Mouse (Mus musculus) hindbrain, embryonic 16.5 days (tissue): Measurements from ENCODE around the gene Pcp4. TPM values are rescaled to one million over a fixed set of nuclear protein-coding genes. Genes with fewer than 3 reads are reported as not detected.
"Not testable (repeated sequence)": the region's sequence is repeated elsewhere in the genome, so short reads cannot be mapped to it uniquely, and the experiment has no call there.

Source experiments
- ATAC-seq: fragments of 200-750 bp; cut with Nextera tagmentation; 2 replicates; pipeline ENCODE4 v1.8.0; 2017; ENCODE audit warnings: moderate TSS enrichment, moderate library complexity
- H3K27ac ChIP-seq: fragments of 300-500 bp; sonication (generic); 2 replicates; pipeline ENCODE4 v1.5.1; 2014; ENCODE audit warnings: low read depth, mild to moderate bottlenecking, control low read depth, low read length, moderate library complexity
- H3K27me3 ChIP-seq: fragments of 300-500 bp; sonication (generic); replicated peaks from 2 replicates; pipeline ENCODE4 v1.6.1; 2014; ENCODE audit warnings: low read length; ENCODE audit not compliant: control insufficient read depth, insufficient read depth
- H3K36me3 ChIP-seq: fragments of 300-500 bp; sonication (generic); 2 replicates; pipeline ENCODE4 v1.6.1; 2014; ENCODE audit warnings: mild to moderate bottlenecking, low read length, moderate library complexity, mixed read lengths; ENCODE audit not compliant: control insufficient read depth, insufficient read depth
- H3K4me1 ChIP-seq: fragments of 300-500 bp; sonication (generic); 2 replicates; pipeline ENCODE4 v1.6.1; 2014; ENCODE audit warnings: low read depth, low read length; ENCODE audit not compliant: control insufficient read depth, insufficient read depth
- H3K4me2 ChIP-seq: fragments of 300-500 bp; sonication (generic); 2 replicates; pipeline ENCODE4 v1.6.1; 2014; ENCODE audit warnings: mild to moderate bottlenecking, low read length, control low read depth, moderate library complexity
- H3K4me3 ChIP-seq: fragments of 300-500 bp; sonication (generic); 2 replicates; pipeline ENCODE4 v1.5.1; 2014; ENCODE audit warnings: mild to moderate bottlenecking, low read length, control low read depth, moderate library complexity
- H3K9ac ChIP-seq: fragments of 300-500 bp; sonication (generic); 2 replicates; pipeline ENCODE4 v1.6.1; 2014; ENCODE audit warnings: low read depth, mild to moderate bottlenecking, control low read depth, low read length, moderate library complexity
- H3K9me3 ChIP-seq: fragments of 300-500 bp; sonication (generic); 2 replicates; pipeline ENCODE4 v1.6.1; 2014; ENCODE audit warnings: mild to moderate bottlenecking, low read length, moderate library complexity; ENCODE audit not compliant: control insufficient read depth
- WGBS: fragments of 180-500 bp; shearing (Covaris S2); extraction: QIAGEN DNeasy Blood & Tissue Kit; methylation state at CpG from one replicate; pipeline ENCODE4 v1.1.7; 2014; 5-methylcytosine and 5-hydroxymethylcytosine counted together
- polyA plus RNA-seq: library from polyadenylated mRNA; unstranded; fragments of >200 nt; fragmentation: Nextera tagmentation; extraction: Ambion mirVana; gene quantifications from 2 replicates; pipeline ENCODE4 v1.2.1, GENCODE M21; 2015

Gene Pcp4
- polyA plus RNA-seq, 1 experiment from 2014 or later: 494 TPM

- Histone ChIP-seq H3K9me3 (no peaks in the 10 kb centered on the region), H3K4me3 (no peak overlapping the region), H3K9ac (no peak overlapping the region), H3K27ac (no peak overlapping the region), H3K27me3 (no peaks in the 10 kb centered on the region), H3K36me3 (no peaks in the 10 kb centered on the region), H3K4me2 (no peak overlapping the region), H3K4me1 (no peaks in the 10 kb centered on the region)
- ATAC-seq: no peak
- WGBS: 87% methylated on average over 3 of the region's 3 CpGs
These were observed 25.6 kb upstream of the Pcp4 start for GRCm38 (mm10) chr16:96441826-96442225.

- 79% methylated on average over 2 of the region's 2 CpGs for WGBS
- Histone ChIP-seq H3K27ac (no peak within 1 kb of the TSS), H3K9me3 (no peaks in the 10 kb centered on the region), H3K4me1 (no peaks in the 10 kb centered on the region), H3K9ac (no peak within 1 kb of the TSS), H3K36me3 (no peaks in the 10 kb centered on the region), H3K27me3 (no peaks in the 10 kb centered on the region), H3K4me2 (no peak within 1 kb of the TSS), H3K4me3 (no peak within 1 kb of the TSS)
- ATAC-seq: no peak
These were observed 23.9 kb upstream of the Pcp4 start, which contains the start of gene Itgb2l for GRCm38 (mm10) chr16:96443468-96443867. Gene Itgb2l (minus strand): TSS chr16:96443619.

- not testable (repeated sequence) for H3K36me3 ChIP-seq, H3K4me2 ChIP-seq, H3K9me3 ChIP-seq, H3K4me3 ChIP-seq, H3K9ac ChIP-seq, H3K27me3 ChIP-seq, H3K27ac ChIP-seq, ATAC-seq, H3K4me1 ChIP-seq
- WGBS: 96% methylated on average over 12 of the region's 16 CpGs
These were observed 16.5 kb upstream of the Pcp4 start for GRCm38 (mm10) chr16:96450871-96451270.

GRCm38 (mm10) chr16:96454086-96454485 is 13.3 kb upstream of the Pcp4 start:
- Histone ChIP-seq H3K4me1 (no peaks in the 10 kb centered on the region), H3K4me3 (no peak overlapping the region), H3K27ac (no peak overlapping the region), H3K36me3 (no peaks in the 10 kb centered on the region), H3K9me3 (no peaks in the 10 kb centered on the region), H3K9ac (no peak overlapping the region), H3K4me2 (no peak overlapping the region), H3K27me3 (no peaks in the 10 kb centered on the region)
- ATAC-seq: no peak

- H3K4me1 ChIP-seq: no peaks in the 10 kb centered on the region
- no peak overlapping the region for H3K9ac ChIP-seq
- no peak overlapping the region for H3K4me2 ChIP-seq
- no peaks in the 10 kb centered on the region for H3K36me3 ChIP-seq
- ATAC-seq: no peak
- WGBS: 83% methylated on average over 5 of the region's 5 CpGs
- no peak overlapping the region for H3K27ac ChIP-seq
- no peak overlapping the region for H3K4me3 ChIP-seq
- H3K9me3 ChIP-seq: no peaks in the 10 kb centered on the region
- no peaks in the 10 kb centered on the region for H3K27me3 ChIP-seq
These were observed 9.8 kb upstream of the Pcp4 start for GRCm38 (mm10) chr16:96457612-96458011.

- H3K4me2 ChIP-seq: no peak overlapping the region
- no peak overlapping the region for H3K27ac ChIP-seq
- no peak for ATAC-seq
- no peaks in the 10 kb centered on the region for H3K4me1 ChIP-seq
- no peak overlapping the region for H3K4me3 ChIP-seq
- H3K36me3 ChIP-seq: no peaks in the 10 kb centered on the region
- 86% methylated on average over 2 of the region's 2 CpGs for WGBS
- H3K27me3 ChIP-seq: no peaks in the 10 kb centered on the region
- no peak overlapping the region for H3K9ac ChIP-seq
- H3K9me3 ChIP-seq: no peaks in the 10 kb centered on the region
These were observed 8.1 kb upstream of the Pcp4 start for GRCm38 (mm10) chr16:96459356-96459755.

GRCm38 (mm10) chr16:96460788-96461187 is 6.6 kb upstream of the Pcp4 start:
- Histone ChIP-seq H3K4me2 (no peak overlapping the region), H3K27ac (no peak overlapping the region), H3K4me1 (no peaks in the 10 kb centered on the region), H3K9ac (no peak overlapping the region), H3K36me3 (no peaks in the 10 kb centered on the region), H3K9me3 (no peaks in the 10 kb centered on the region), H3K4me3 (no peak overlapping the region), H3K27me3 (no peaks in the 10 kb centered on the region; the same call in 1 of the 2 replicates)
- ATAC-seq: no peak
- WGBS: 47% methylated on average over 3 of the region's 3 CpGs

GRCm38 (mm10) chr16:96468011-96468410 is 605 bp downstream of the Pcp4 start:
- WGBS: 52% methylated on average over 4 of the region's 4 CpGs
- Histone ChIP-seq H3K4me1 (peaks cover 24% of the 10 kb centered on the region), H3K36me3 (no peaks in the 10 kb centered on the region), H3K4me3 (peak overlapping the region; percentile 45), H3K9ac (peak overlapping the region; percentile 45), H3K4me2 (peak overlapping the region; percentile 58), H3K27me3 (peaks cover 3% of the 10 kb centered on the region), H3K27ac (peak overlapping the region; percentile 44), H3K9me3 (no peaks in the 10 kb centered on the region)
- no peak for ATAC-seq

- Histone ChIP-seq H3K36me3 (no peaks in the 10 kb centered on the region), H3K4me3 (peak overlapping the region; percentile 45), H3K9me3 (no peaks in the 10 kb centered on the region), H3K27ac (no peak overlapping the region), H3K27me3 (peaks cover 3% of the 10 kb centered on the region), H3K4me2 (peak overlapping the region; percentile 58), H3K9ac (no peak overlapping the region), H3K4me1 (peaks cover 24% of the 10 kb centered on the region)
- ATAC-seq: peak; percentile 83
- WGBS: 69% methylated on average over 4 of the region's 4 CpGs
These were observed 1.3 kb downstream of the Pcp4 start for GRCm38 (mm10) chr16:96468698-96469097.

- Histone ChIP-seq H3K4me3 (peak overlapping the region; percentile 45; the same call in 1 of the 2 replicates), H3K4me1 (peaks cover 24% of the 10 kb centered on the region), H3K9me3 (no peaks in the 10 kb centered on the region), H3K36me3 (no peaks in the 10 kb centered on the region), H3K27ac (no peak overlapping the region), H3K9ac (no peak overlapping the region), H3K27me3 (peaks cover 3% of the 10 kb centered on the region), H3K4me2 (peak overlapping the region; percentile 58)
- ATAC-seq: no peak
- 47% methylated on average over 4 of the region's 4 CpGs for WGBS
These were observed 2.2 kb downstream of the Pcp4 start for GRCm38 (mm10) chr16:96469640-96470039.
